Mouse (Mus musculus) neural tube, embryonic 15.5 days (tissue): ENCODE data around the gene Srp54c. TPM values are rescaled to one million over a fixed set of nuclear protein-coding genes. Genes with fewer than 3 reads are reported as not detected.

Source experiments
- polyA plus RNA-seq: library from polyadenylated mRNA; unstranded; fragments of >200 nt; fragmentation: Nextera tagmentation; extraction: Ambion mirVana; gene quantifications from 2 replicates; pipeline ENCODE4 v1.2.1, GENCODE M21; 2015

Gene Srp54c
- polyA plus RNA-seq, 1 experiment from 2014 or later, result 80.4 TPM

Other genes starting within 250 kb of the Srp54c start
- gene Gm20403, start 243.6 kb upstream of the Srp54c start, polyA plus RNA-seq, result not detected in 2 replicates
- gene Baz1a, start 215.8 kb upstream of the Srp54c start, polyA plus RNA-seq, result 2.7 and 12.3 TPM in 2 replicates
- 34.1 and 34.7 TPM in 2 replicates for gene 2700097O09Rik, start 150.1 kb upstream of the Srp54c start, polyA plus RNA-seq
- 191 and 201 TPM in 2 replicates for gene Srp54a, start 149.9 kb upstream of the Srp54c start, polyA plus RNA-seq
- 69.0 and 77.3 TPM in 2 replicates for gene Fam177a, start 105.7 kb upstream of the Srp54c start, polyA plus RNA-seq
- 62.8 and 64.4 TPM in 2 replicates for gene Srp54b, start 75.1 kb upstream of the Srp54c start, polyA plus RNA-seq
- gene 1700047I17Rik2, start 30.6 kb upstream of the Srp54c start, polyA plus RNA-seq, result not detected in 2 replicates
- 9.6 and 10.9 TPM in 2 replicates for gene 1110008L16Rik, start 69.4 kb downstream of the Srp54c start, polyA plus RNA-seq
- 19.6 and 22.2 TPM in 2 replicates for gene Ppp2r3c, start 72.8 kb downstream of the Srp54c start, polyA plus RNA-seq
- gene Psma6, start 154.1 kb downstream of the Srp54c start, polyA plus RNA-seq, result 399 and 422 TPM in 2 replicates